Mouse (Mus musculus) frontal cortex, postnatal 10 days (tissue): ENCODE results near the gene Hypk.
A peak's percentile ranks its signal among the peaks of the same experiment; 100 is the strongest.

Experiments used
- DNase-seq, 2 experiments: peaks; one replicate each; pipeline ENCODE4 v3.0.0; 2022; ENCODE audit warnings: low spot score in 2 of 2, mixed read lengths in 1 of 2

Hypk gene

GRCm38 (mm10) chr2:121452990-121453389 lies at the start of gene Hypk:
TSS of gene Hypk (plus strand) at chr2:121453290.
- DNase-seq, result no peak

DNA sequence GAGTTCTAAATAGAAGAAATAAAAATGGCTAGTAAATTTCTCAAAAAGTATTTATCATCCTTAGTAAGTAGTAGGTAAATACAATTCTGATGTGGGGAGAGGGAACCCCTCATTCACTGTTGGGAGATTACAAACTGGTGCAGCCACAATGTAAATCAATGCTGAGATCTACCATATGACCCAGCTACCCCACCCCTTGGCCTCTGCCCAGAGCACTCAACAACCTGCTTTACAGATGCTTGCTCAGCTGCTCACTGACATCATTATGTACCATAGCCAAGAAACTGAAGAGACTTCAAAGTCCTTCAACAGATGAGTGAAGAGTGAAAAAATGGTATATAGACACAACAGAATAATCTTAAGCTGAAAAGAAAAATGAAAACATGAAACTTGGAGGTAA lies 49.8 kb upstream of the Hypk start:
- DNase-seq, result no peak

DNA sequence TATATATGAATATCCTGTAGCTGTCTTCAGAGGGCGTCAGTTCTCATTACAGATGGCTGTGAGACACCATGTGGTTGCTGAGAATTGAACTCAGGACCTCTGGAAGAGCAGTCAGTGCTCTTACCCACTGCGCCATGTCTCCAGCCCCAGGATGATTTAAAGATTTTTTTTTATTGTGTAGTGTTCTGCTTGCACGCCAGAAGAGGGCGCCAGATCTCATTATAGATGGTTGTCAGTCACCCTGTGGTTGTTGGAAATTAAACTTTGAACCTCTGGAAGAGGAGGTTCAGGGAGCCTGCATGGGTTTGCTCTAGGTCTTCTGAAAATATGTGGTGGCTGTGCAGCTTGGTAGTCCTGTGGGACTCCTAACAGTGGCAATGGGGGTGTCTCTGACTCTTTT lies 44.9 kb upstream of the Hypk start:
- DNase-seq, result no peak

DNA sequence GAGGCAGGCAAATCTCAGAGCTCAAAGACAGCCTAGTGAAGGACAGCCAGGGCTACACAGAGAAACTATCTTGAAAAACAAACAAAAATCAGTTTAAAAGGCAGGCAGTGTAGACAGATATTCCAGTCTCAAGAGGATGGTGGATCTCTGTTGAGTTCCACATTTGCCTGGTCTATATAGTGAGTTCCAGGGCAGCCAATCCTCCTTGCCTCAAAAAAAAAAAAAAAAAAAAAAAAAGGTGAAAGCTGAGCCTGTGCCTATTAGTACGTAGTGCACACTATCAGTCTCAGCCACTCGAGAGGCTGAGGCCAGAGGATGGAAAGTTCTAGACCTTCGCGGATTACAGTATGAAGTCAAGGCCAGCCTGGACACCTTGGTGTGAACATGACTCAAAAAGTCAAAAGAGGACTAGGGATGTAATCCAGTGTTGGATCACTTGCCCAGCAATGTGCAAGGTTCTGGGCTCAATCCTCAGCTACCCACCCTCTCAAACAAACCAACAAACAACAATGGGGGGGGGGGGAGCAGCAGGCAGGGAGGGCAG lies 40.2 kb upstream of the Hypk start:
- peak in 1 of 2 experiments; percentile 12 for DNase-seq

DNA sequence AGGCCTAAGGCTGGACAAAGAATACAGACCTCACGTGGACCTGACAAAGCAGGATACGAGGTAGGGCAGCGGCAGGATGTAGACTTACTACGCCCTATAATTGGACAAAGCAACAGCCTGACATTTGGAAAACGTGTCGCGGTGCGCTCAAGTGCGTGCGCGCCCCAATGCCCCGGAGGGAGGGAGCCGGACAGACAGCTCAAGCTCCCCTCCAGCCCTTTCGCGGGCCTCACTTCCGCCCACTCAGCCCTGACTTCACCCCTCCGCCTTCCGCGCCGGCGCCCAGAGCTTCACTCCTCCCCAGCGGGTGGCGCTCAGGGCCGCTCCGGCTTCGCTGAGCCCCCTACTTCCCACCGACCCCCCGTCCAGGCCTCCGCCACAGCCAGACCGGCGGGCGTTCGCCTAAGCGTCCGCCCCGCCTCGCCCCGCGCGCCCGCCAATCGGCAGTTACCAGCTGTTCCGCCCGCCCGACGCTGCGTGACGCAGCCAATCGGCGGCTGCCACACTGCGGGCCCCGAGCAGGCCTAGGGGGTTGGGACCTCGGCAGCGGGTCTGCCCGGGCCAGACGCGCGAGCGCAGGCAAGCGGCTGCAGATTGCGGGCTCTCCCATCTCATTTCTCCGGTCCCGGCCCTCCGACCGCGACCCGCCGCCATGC lies 39.6 kb upstream of the Hypk start, which contains the start of the genes Pdia3 and Catsper2:
TSS of gene Pdia3 (plus strand) at position 389 of the 656 bp plus-strand sequence.
TSS of gene Catsper2 (minus strand) at position 406 of the 656 bp plus-strand sequence.
- DNase-seq, result peak; percentile 94 to 96

GRCm38 (mm10) chr2:121414139-121414685 lies 38.9 kb upstream of the Hypk start:
- peak; percentile 27 to 58 for DNase-seq

- no peak for DNase-seq
Measured at GRCm38 (mm10) chr2:121415103-121415502, 38.0 kb upstream of the Hypk start.

DNA sequence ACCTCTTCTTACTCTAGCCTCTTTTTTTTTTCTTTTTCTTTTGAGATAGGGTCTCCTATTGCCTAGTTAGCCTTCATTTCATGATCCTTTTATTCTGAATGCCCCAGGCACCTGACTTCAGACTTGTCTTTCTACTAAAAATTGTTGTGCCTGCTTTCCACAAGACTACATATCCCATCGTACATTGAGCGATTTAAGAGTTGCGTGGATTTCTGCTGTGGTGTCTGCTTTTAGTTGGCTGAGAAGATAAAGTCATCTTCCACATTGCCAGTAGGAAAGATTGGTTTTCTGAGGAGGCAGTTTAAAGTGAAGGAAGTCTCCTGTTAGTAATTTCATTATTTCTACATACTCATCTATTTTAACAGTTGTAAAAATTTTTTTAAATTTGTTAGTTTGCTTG lies 37.5 kb upstream of the Hypk start:
- no peak for DNase-seq

GRCm38 (mm10) chr2:121416356-121416755 lies 36.7 kb upstream of the Hypk start:
- DNase-seq, result no peak

DNA sequence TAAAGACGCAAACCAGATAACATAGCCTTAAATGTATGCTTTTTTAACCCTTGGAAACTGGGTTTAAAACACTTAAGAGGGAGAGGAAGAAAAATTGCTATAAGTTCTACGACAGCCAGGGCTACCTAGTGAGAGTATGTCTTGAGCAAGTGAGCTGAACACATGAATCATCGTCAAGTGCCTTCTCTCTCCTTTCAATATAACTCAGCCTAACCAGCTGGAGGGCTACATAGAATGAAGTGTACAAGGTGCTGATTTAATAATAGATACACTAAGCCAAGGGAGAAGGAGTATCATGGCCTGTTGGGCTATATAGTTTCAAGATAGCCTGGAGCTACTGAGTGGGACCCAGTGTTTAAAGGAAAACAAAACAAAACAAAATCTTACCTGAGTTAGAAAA lies 34.6 kb upstream of the Hypk start:
- no peak for DNase-seq

DNA sequence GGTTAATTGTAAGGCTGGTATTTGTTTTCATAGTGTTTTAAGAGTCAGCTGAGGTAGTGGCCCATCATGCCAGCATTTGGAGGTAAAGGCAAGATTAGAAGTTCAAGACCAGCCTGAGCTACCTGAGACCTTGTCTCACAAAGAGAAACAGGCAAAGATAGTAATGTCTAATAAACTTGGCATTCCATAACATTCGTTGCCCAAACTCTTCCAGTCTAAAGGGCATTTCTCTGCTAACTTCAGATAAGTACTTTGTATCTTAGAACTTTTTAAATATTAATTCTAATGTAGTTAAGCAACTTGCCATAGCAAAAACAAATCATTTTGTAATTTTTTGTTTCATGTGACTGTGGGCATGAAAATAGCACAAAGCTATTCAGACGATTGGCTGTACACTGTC lies 29.9 kb upstream of the Hypk start:
- DNase-seq, result no peak

- no peak for DNase-seq
Measured at GRCm38 (mm10) chr2:121425890-121426289, 27.2 kb upstream of the Hypk start.

- DNase-seq, result no peak
Measured at GRCm38 (mm10) chr2:121434854-121435253, 18.2 kb upstream of the Hypk start.

- DNase-seq, result no peak
Measured at GRCm38 (mm10) chr2:121439746-121440145, 13.3 kb upstream of the Hypk start.

GRCm38 (mm10) chr2:121440834-121441605 lies 12.1 kb upstream of the Hypk start:
- no peak for DNase-seq

DNA sequence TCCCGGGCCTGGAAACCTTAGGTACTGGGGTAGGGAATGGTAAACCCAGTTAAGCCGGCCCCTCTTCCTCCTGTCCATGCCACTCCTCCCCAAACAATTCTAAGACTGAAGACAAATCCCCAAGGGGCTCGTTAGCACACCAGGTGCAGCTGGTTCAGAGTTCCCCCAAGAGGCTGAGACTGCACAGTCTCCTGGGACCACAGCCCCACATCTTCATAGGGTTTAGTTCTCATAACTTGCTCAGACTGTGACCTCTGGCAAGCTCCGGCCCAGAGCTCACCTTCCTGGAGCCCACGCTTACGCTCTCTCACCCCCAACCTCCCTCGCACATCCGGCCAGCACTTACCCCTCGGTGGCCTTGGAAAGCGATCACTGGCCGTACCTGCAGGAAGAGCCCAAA lies 11.3 kb upstream of the Hypk start:
- DNase-seq, result no peak

DNA sequence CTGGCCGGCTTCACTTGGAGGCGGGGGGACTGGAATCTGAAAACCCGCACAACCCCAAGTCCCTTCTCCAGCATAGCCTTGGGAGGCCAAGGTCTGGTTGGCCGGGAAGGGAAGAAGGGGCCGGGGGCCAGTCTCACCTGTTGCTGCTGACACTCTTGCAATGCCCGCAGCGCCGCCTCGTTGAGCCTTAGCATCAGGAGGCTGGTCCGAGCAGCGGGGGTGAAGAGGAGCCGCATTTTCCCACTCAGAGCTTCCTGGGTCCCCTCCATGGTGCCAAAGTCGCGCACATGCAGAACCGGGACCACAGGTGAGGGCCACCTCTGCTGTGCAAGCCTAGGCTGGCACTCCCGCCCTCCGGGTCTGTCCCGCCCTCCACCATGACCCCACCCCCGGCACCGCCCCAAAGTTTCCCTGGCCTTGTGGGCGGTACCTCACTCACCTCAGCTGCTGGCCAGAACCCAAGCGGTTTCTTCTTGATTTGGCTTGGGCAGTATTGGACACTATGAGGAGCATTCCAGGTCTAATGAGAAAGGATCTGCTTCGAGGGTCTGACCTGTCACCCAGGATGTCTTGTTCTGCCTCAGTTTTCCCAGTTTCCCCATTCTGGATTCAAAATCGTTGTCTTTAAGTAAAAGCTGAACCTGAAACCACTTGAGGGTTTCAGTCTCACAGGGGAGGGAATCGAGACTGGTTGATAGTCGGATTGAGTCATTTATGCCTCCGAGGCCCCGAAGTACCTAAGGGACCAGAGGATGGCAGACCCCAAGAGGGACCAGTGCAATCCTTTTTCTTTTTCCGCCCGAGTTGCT lies 10.6 kb upstream of the Hypk start:
- DNase-seq, result no peak

DNA sequence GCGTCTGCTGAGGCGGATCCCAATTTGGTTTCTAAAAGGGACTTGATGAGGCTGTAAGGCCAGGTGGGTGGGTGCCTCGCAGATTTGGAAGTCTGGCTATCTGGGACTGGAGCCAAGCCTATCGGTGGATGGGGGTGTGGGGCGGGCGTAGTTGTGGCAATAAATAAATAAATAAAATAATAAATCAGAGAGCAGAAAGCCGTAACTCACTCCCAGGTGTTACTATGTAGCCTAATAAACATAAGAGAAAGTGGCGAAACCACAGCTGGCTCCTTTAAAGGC lies 10.1 kb upstream of the Hypk start:
- DNase-seq, result no peak

- no peak for DNase-seq
Measured at GRCm38 (mm10) chr2:121444178-121444577, 8.9 kb upstream of the Hypk start, which contains the start of gene Ell3. TSS of gene Ell3 (minus strand) at chr2:121444278.

DNA sequence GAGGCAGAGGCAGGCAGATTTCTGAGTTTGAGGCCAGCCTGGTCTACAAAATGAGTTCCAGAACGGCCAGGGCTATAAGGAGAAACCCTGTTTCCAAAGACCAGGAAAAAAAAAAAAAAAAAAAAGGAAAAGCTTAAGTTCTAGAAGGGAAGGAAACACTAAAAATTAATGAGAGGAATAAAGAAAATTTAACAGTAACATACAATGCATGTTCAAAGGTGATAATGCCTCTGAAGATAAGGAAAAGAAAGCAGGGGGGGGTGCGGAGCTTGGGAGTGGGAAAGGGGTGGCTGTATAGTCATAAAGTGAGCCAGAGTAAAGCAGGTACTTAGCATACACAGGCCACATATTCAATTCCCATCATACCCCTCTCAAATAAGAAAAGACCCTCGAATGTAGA lies 8.0 kb upstream of the Hypk start:
- no peak for DNase-seq

DNA sequence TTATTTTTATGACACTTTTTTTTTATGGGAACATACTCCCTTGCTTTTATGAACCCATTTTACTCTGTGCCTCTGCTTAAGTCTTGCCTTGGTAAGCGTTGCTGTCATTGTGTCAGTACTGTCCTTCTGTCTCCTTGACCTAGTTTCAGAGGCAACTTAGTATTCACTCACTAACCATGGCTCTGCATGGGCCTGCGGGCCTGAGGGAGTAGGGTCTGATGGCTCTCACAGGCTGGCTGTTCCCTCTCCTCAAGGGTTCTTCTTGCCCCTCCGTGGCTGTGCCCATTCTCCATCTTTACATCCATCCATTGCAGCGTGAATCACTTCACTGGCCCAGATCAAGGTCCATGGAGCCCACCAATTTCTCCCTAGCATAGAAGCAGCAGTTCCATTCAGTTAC lies 6.6 kb upstream of the Hypk start:
- DNase-seq, result no peak

GRCm38 (mm10) chr2:121447006-121447405 lies 6.1 kb upstream of the Hypk start:
- DNase-seq, result no peak
